Mouse (Mus musculus) liver, embryonic 11.5 days (tissue): ENCODE measurements around the gene Defb25. TPM values are rescaled to one million over a fixed set of nuclear protein-coding genes. Genes with fewer than 3 reads are reported as not detected.
"Not testable (repeated sequence)": the region's sequence is repeated elsewhere in the genome, so short reads cannot be mapped to it uniquely, and the experiment has no call there.

Experiments used
- ATAC-seq: fragments of 200-750 bp; cut with Nextera tagmentation; replicated peaks from 2 replicates; pipeline ENCODE4 v1.8.0; 2017; ENCODE audit warnings: moderate number of reproducible peaks, mild to moderate bottlenecking, moderate TSS enrichment, moderate library complexity; ENCODE audit not compliant: low FRiP score
- DNase-seq: peaks from one replicate; pipeline ENCODE4 v3.0.0-alpha.2; 2017; ENCODE audit warnings: low spot score
- H3K27ac ChIP-seq: fragments of 300-500 bp; sonication (generic); 2 replicates; pipeline ENCODE4 v1.5.1; 2014; ENCODE audit warnings: mild to moderate bottlenecking, low read depth, low read length, control low read depth
- H3K27me3 ChIP-seq: fragments of 300-500 bp; sonication (generic); replicated peaks from 2 replicates; pipeline ENCODE4 v1.6.1; 2014; ENCODE audit warnings: low read length, mixed read lengths; ENCODE audit not compliant: control insufficient read depth, insufficient read depth
- H3K36me3 ChIP-seq: fragments of 300-500 bp; sonication (generic); 2 replicates; pipeline ENCODE4 v1.6.1; 2014; ENCODE audit warnings: mild to moderate bottlenecking, low read length, moderate library complexity, mixed read lengths; ENCODE audit not compliant: control insufficient read depth, insufficient read depth
- H3K4me1 ChIP-seq: fragments of 300-500 bp; sonication (generic); replicated peaks from 2 replicates; pipeline ENCODE4 v1.6.1; 2014; ENCODE audit warnings: low read length, mixed read lengths; ENCODE audit not compliant: control insufficient read depth, insufficient read depth
- H3K4me2 ChIP-seq: fragments of 300-500 bp; sonication (generic); 2 replicates; pipeline ENCODE4 v1.6.1; 2014; ENCODE audit warnings: mild to moderate bottlenecking, control low read depth, moderate library complexity
- H3K4me3 ChIP-seq: fragments of 300-500 bp; sonication (generic); 2 replicates; pipeline ENCODE4 v1.5.1; 2014; ENCODE audit warnings: low read depth, low read length, control low read depth
- H3K9ac ChIP-seq: fragments of 300-500 bp; sonication (generic); 2 replicates; pipeline ENCODE4 v1.6.1; 2014; ENCODE audit warnings: low read depth, low read length, control low read depth
- H3K9me3 ChIP-seq: fragments of 300-500 bp; sonication (generic); 2 replicates; pipeline ENCODE4 v1.6.1; 2016; ENCODE audit warnings: low read length, inconsistent platforms, mixed read lengths; ENCODE audit not compliant: control insufficient read depth
- WGBS: fragments of 180-500 bp; shearing (Covaris S2); extraction: QIAGEN DNeasy Blood & Tissue Kit; methylation state at CpG from one replicate; pipeline ENCODE4 v1.1.7; 2014; 5-methylcytosine and 5-hydroxymethylcytosine counted together
- polyA plus RNA-seq: library from polyadenylated mRNA; unstranded; fragments of >200 nt; fragmentation: Nextera tagmentation; extraction: Ambion mirVana; gene quantifications from 2 replicates; pipeline ENCODE4 v1.2.1, GENCODE M21; 2014

Defb25 gene
- not detected in 2 replicates for polyA plus RNA-seq

DNA sequence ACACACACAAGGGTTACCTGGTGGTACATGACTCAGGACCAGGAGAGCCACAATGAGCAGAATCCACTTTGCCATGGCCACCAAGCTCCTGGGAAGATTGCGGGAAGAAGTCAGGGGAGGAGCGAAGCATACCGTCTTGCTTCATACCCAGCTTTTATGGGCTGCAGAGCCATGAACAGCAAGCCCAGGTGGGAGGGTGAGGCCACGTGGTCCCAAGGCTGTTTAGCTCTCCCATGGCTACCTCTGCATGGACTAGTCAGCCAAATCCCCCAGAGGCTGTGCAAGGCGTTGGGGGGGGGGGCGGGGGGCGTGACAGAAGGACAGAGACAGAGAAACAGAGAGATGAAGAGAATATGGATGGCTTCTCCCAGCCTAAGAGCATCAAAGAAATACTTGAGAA is at the start of gene Defb25:
Gene Defb25, minus strand, starts transcription at position 101 of the 400 bp plus-strand sequence.
- H3K9ac ChIP-seq, result no peak within 1 kb of the TSS
- no peak within 1 kb of the TSS for H3K4me2 ChIP-seq
- no peaks in the 10 kb centered on the region for H3K9me3 ChIP-seq
- ATAC-seq, result no peak
- no peak for DNase-seq
- 75% methylated on average over 7 of the region's 7 CpGs for WGBS
- no peaks in the 10 kb centered on the region for H3K36me3 ChIP-seq
- H3K27ac ChIP-seq, result no peak within 1 kb of the TSS
- H3K4me3 ChIP-seq, result no peak within 1 kb of the TSS
- peaks cover 28% of the 10 kb centered on the region for H3K27me3 ChIP-seq
- H3K4me1 ChIP-seq, result 0 out of 2 replicates have a peak, but pooled peaks cover 9% of the 10 kb centered on the region

DNA sequence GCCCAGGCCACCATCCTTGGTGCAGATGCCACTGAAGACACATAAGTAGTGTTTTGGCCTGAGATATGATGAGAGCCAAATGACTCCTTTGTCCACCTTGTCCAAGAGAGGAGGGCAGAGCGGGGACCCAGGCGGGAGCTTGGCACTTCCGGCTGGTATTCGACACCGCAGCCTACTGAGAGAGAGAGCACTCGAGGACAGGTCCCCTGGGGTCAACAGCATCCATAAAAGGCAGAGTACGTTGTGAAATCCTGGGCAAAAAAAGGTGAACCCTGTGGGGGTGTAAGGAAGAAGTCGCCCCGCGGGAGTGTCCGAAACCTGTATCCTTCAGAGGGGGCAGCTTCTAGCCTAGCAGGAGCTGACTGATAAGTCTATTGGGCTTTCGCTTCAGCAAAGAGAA is 49.3 kb upstream of the Defb25 start:
- Histone ChIP-seq H3K4me1 (peaks cover 32% of the 10 kb centered on the region), H3K9me3 (no peaks in the 10 kb centered on the region), H3K9ac (no peak overlapping the region), H3K4me2 (peak overlapping the region; percentile 95), H3K4me3 (peak overlapping the region; percentile 13; the same call in 1 of the 2 replicates), H3K27ac (no peak overlapping the region), H3K27me3 (no peaks in the 10 kb centered on the region), H3K36me3 (peaks cover 20% of the 10 kb centered on the region)
- ATAC-seq, result no peak
- DNase-seq, result no peak
- 87% methylated on average over 12 of the region's 12 CpGs for WGBS

DNA sequence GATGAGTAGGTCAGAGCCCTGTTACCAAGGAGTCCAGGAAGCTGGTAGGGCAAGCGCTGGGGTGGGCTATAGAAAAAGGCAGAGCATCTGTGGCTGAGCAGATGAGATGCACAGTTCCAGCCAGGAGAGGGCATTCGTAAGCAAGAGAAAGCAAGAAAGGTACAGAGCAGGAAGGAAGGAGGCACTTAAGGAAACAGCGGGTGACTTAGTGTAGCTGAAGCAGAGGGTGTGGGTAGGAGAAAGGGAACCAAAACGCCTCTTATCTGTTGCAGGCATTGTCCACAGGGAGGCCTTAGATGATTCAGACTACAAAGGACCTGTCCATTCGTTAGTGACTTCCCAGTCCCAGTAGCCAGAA is 48.8 kb upstream of the Defb25 start:
- H3K4me1 ChIP-seq, result peaks cover 32% of the 10 kb centered on the region
- 18% methylated on average over 5 of the region's 5 CpGs for WGBS
- H3K27me3 ChIP-seq, result no peaks in the 10 kb centered on the region
- H3K4me3 ChIP-seq, result peak overlapping the region; percentile 96
- H3K4me2 ChIP-seq, result peak overlapping the region; percentile 95
- DNase-seq, result no peak
- H3K27ac ChIP-seq, result no peak overlapping the region; the same call in 1 of the 2 replicates
- H3K9ac ChIP-seq, result no peak overlapping the region
- peak; percentile 44 for ATAC-seq
- peaks cover 17% of the 10 kb centered on the region for H3K36me3 ChIP-seq
- H3K9me3 ChIP-seq, result no peaks in the 10 kb centered on the region

DNA sequence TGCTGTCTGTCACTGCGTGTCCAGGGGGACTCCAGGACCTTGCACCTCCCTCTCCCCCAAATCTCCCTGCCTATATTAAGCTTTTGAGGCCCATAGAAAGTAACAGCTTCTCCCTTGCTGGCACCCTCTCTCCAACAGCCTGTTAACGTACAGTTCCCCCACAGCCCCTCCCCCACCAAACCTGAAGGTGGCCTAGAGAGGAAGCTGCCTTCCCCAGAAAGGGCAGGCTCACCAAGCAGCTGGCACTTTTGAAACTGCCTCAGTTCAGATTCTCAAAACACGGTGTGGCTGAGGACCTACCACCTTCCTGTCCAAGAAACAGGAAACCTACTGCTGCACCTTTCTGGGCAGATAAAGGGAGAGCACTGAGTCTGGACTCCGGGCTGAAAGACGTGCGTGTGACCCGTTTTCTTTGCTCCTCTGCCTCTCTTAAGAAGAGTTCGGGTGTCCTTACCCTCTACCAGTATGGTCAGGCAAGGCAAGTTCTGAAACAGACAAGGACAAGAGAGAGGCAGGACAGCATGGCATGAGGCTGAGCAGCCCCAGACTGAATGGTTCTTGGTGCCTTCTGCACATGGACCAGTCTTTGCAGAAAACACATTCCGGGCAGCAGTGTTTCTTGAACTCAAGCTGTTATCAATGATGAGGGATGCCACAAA is 48.3 kb upstream of the Defb25 start:
- 26% methylated on average over 9 of the region's 9 CpGs for WGBS

DNA sequence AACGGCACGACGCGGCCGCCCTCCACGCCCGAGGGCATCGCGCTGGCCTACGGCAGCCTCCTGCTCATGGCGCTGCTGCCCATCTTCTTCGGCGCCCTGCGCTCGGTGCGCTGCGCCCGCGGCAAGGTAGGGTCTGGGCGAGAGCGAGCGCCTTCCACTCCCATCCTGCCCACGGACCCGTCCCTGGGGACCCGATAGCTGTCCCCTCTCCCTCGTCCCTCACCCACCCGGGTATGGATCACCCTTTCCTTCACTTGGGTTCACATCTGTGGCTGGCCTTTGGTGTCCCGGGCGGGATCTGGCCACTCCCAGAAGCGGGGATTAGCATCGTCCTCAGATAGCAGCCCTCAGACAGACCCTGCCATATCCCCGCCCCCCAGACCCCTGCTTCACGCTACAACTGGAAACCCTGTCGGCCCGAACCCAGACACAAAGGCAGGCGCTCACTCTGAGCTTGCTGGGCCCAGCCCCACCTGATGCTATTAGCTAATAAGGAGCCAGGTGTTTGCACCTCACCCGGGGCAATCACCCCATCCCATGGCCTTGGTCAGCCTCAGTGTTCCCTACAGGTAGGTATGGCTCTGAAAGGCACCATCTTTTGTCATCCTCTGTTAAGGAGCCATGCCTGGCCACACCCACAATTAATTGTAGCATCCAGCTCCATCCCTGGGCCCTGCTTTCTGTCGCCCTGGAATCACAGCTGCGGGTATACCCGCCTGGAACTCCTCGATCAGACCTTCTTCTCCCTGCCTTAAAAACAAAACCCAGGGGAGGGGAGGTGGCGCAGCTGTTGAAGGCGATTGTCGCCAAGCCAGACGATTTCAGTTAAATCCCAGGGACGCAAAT is 47.0 kb upstream of the Defb25 start:
- Histone ChIP-seq H3K4me2 (peak overlapping the region; percentile 95), H3K4me3 (peak overlapping the region; percentile 96), H3K27ac (peak overlapping the region; percentile 77), H3K36me3 (peaks cover 6% of the 10 kb centered on the region; the same call in 1 of the 2 replicates), H3K9ac (peak overlapping the region; percentile 92), H3K4me1 (peaks cover 28% of the 10 kb centered on the region), H3K27me3 (no peaks in the 10 kb centered on the region), H3K9me3 (no peaks in the 10 kb centered on the region)
- ATAC-seq (peak; percentile 72), DNase-seq (peak; percentile 70)
- under 1% methylated on average over 46 of the region's 46 CpGs for WGBS

More for the DNA sequence above, 48.3 kb upstream of the Defb25 start:
- peak overlapping the region; percentile 95 for H3K4me2 ChIP-seq
- ATAC-seq (no peak; the same call in 1 of the 2 replicates), DNase-seq (no peak)
- H3K36me3 ChIP-seq, result peaks cover 12% of the 10 kb centered on the region
- H3K27me3 ChIP-seq, result no peaks in the 10 kb centered on the region
- no peaks in the 10 kb centered on the region for H3K9me3 ChIP-seq
- H3K27ac ChIP-seq, result peak overlapping the region; percentile 41; the same call in 1 of the 2 replicates
- peak overlapping the region; percentile 96 for H3K4me3 ChIP-seq
- peak overlapping the region; percentile 92; the same call in 1 of the 2 replicates for H3K9ac ChIP-seq
- H3K4me1 ChIP-seq, result peaks cover 32% of the 10 kb centered on the region

DNA sequence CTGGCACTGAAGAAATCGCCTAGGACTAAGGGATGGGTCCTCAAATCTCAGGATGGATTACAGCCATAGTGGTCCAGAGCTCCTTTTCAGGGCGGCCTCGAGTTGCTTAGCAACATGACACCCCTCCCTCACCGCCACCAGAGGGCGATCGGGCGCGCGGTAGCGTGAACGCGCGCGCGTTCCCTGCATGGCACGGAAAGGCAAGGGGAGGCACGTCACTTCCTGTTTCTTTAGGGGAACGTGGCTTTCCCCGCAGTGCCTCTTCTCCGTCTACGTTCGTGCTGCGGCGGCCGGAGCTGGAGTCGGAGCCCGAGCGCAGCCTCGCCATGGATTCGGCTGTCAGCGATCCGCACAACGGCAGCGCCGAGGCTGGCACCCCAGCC is 46.4 kb upstream of the Defb25 start, which contains the start of gene H13:
Gene H13, plus strand, starts transcription at position 206 of the 383 bp plus-strand sequence.
- peak within 1 kb of the TSS; percentile 96 for H3K4me3 ChIP-seq
- DNase-seq (peak; percentile 93), ATAC-seq (peak; percentile 76)
- WGBS, result under 1% methylated on average over 35 of the region's 35 CpGs
- H3K9me3 ChIP-seq, result no peaks in the 10 kb centered on the region
- H3K27me3 ChIP-seq, result no peaks in the 10 kb centered on the region
- peaks cover 6% of the 10 kb centered on the region; the same call in 1 of the 2 replicates for H3K36me3 ChIP-seq
- H3K4me1 ChIP-seq, result peaks cover 27% of the 10 kb centered on the region
- peak within 1 kb of the TSS; percentile 77 for H3K27ac ChIP-seq
- H3K4me2 ChIP-seq, result peak within 1 kb of the TSS; percentile 95
- peak within 1 kb of the TSS; percentile 92 for H3K9ac ChIP-seq

DNA sequence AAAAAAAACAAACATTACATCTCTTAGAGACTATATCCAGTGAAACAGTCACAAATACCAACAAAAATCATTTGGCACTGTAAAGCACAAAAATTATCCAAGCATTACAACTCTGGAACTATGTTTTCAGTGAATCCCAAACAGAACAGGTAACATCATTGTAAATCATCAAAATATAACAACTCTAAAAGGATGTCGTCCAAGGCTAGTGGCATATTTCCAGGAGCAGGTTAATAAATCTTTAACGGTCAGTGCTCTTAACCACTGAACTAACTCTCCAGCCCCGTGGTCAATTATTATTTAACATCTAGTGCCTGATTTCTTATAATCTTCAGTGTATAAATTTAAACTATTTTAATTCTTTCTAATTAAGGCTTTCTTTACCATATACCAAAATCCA is 43.3 kb upstream of the Defb25 start:
- H3K27me3 ChIP-seq, H3K4me3 ChIP-seq, H3K9me3 ChIP-seq, H3K4me2 ChIP-seq, H3K36me3 ChIP-seq, ATAC-seq, H3K9ac ChIP-seq, H3K27ac ChIP-seq, DNase-seq: not testable (repeated sequence)
- WGBS, result 70% methylated on average over 3 of the region's 3 CpGs
- H3K4me1 ChIP-seq, result peaks cover 11% of the 10 kb centered on the region

DNA sequence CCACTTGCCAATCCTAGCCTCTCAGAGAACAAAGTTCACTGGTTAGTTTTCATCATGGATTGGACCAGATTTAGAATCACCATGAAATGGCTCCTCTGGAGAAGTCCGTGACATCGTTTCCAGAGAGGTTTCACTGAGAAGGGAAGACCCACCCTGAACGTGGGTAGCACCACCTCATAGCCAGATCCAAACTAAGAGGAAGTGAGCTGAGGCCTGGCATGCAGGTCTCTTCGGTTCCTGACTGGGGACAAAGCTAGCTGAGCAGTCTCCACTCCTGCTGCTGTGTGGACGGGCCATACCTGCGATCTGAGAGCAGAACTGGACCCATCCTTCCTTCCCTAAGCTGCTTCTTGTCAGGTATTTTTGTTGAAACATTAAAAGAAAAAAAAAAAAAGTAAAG is 38.3 kb upstream of the Defb25 start:
- WGBS, result 64% methylated on average over 6 of the region's 6 CpGs
- H3K27ac ChIP-seq, result no peak overlapping the region

More for the DNA sequence above, 38.3 kb upstream of the Defb25 start:
- Histone ChIP-seq H3K4me2 (no peak overlapping the region), H3K27me3 (no peaks in the 10 kb centered on the region), H3K9me3 (no peaks in the 10 kb centered on the region), H3K4me3 (no peak overlapping the region), H3K9ac (no peak overlapping the region), H3K4me1 (no peaks in the 10 kb centered on the region), H3K36me3 (no peaks in the 10 kb centered on the region)
- ATAC-seq, result no peak
- DNase-seq, result no peak
